Mouse (Mus musculus) ovary, postnatal 36 days (tissue): ENCODE measurements around the gene Plcb1.

ENCODE experiments used
- DNase-seq: peaks from one replicate; pipeline ENCODE4 v3.0.0; 2022; ENCODE audit warnings: low spot score, mixed read lengths

Gene Plcb1

GRCm38 (mm10) chr2:135411675-135412074, 625.8 kb downstream of the Plcb1 start:
- no peak for DNase-seq

- DNase-seq: no peak
Measured at GRCm38 (mm10) chr2:135415137-135415536, 629.3 kb downstream of the Plcb1 start.

- no peak for DNase-seq
Measured at GRCm38 (mm10) chr2:135419301-135419700, 633.4 kb downstream of the Plcb1 start.

- DNase-seq: no peak
Measured at GRCm38 (mm10) chr2:135434947-135435515, 649.2 kb downstream of the Plcb1 start.

- DNase-seq: no peak
Measured at GRCm38 (mm10) chr2:135439034-135439433, 653.2 kb downstream of the Plcb1 start.

- peak; percentile 47 for DNase-seq
Measured at GRCm38 (mm10) chr2:135439546-135440517, 654.0 kb downstream of the Plcb1 start.

GRCm38 (mm10) chr2:135453581-135453980, 667.7 kb downstream of the Plcb1 start:
- no peak for DNase-seq

GRCm38 (mm10) chr2:135454015-135454414, 668.1 kb downstream of the Plcb1 start:
- DNase-seq: no peak

- no peak for DNase-seq
Measured at GRCm38 (mm10) chr2:135454455-135454854, 668.6 kb downstream of the Plcb1 start.

- no peak for DNase-seq
Measured at GRCm38 (mm10) chr2:135467895-135468294, 682.0 kb downstream of the Plcb1 start.

- DNase-seq: no peak
Measured at GRCm38 (mm10) chr2:135474107-135474506, 688.2 kb downstream of the Plcb1 start.

GRCm38 (mm10) chr2:135485248-135485647, 699.4 kb downstream of the Plcb1 start:
- DNase-seq: no peak

- no peak for DNase-seq
Measured at GRCm38 (mm10) chr2:135488277-135488676, 702.4 kb downstream of the Plcb1 start.

- DNase-seq: no peak
Measured at GRCm38 (mm10) chr2:135489127-135489526, 703.3 kb downstream of the Plcb1 start.

GRCm38 (mm10) chr2:135492777-135493176, 706.9 kb downstream of the Plcb1 start:
- DNase-seq: peak; percentile 11

GRCm38 (mm10) chr2:135496553-135496952, 710.7 kb downstream of the Plcb1 start:
- DNase-seq: no peak

GRCm38 (mm10) chr2:135497251-135497650, 711.4 kb downstream of the Plcb1 start:
- DNase-seq: no peak

GRCm38 (mm10) chr2:135500872-135501271, 715.0 kb downstream of the Plcb1 start:
- no peak for DNase-seq

GRCm38 (mm10) chr2:135503328-135503997, 717.6 kb downstream of the Plcb1 start:
- DNase-seq: no peak

- no peak for DNase-seq
Measured at GRCm38 (mm10) chr2:135503998-135504354, 718.1 kb downstream of the Plcb1 start.

GRCm38 (mm10) chr2:135507111-135507510, 721.2 kb downstream of the Plcb1 start:
- no peak for DNase-seq

GRCm38 (mm10) chr2:135518956-135519355, 733.1 kb downstream of the Plcb1 start:
- no peak for DNase-seq
